ENCODE assay signal across 15 mouse cellular contexts in genomic region chr1:172318424-172319035, GRCm38 (mm10). TPM values are rescaled to one million over a fixed set of nuclear protein-coding genes. Genes with fewer than 3 reads are reported as not detected.
A peak's percentile ranks its signal among the peaks of the same experiment; 100 is the strongest.
DNase-seq lines count a peak whose midpoint lies in the region; ATAC-seq lines count a peak whose summit lies in the region.
"Had no signal": no experiment of that assay in that cellular context is flagged by ENCODE, and none has a peak within 500 bp of the region (broad histone marks: within the 10 kb centered on the region; RNA-seq: fewer than 3 reads in every experiment).

No protein-coding gene starts in this region.

- WGBS in liver, embryonic 12.5 days (ENCODE audit: insufficient replicate concordance), result 80% methylated on average over 19 of the region's 19 CpGs
- 87% methylated on average over 19 of the region's 19 CpGs for WGBS in liver, embryonic 11.5 days
- WGBS in hindbrain, embryonic 13.5 days, result 67% methylated on average over 19 of the region's 19 CpGs

- DNase-seq in cerebellum, adult 18-20 months, result peak; percentile 37 to 60
- DNase-seq in liver, embryonic 11.5 days (ENCODE audit: low spot score), result no peak
- peak; percentile 62 for DNase-seq in brain, adult 2 months (ENCODE audit: low read depth, low spot score)
- no peak for DNase-seq in heart, postnatal 10 days
- DNase-seq: kidney, adult 18-20 months; layer of hippocampus, adult 9-11 months; lung, postnatal 14 days; thymus, adult 18-20 months had no signal

- no peak overlapping the region for H3K4me3 ChIP-seq in liver, embryonic 12.5 days
- H3K4me3 ChIP-seq in liver, embryonic 11.5 days (ENCODE audit: low read depth, low read length), result no peak overlapping the region
- no peak overlapping the region for H3K4me3 ChIP-seq in hindbrain, embryonic 13.5 days
- H3K4me3 ChIP-seq: embryonic facial prominence, embryonic 13.5 days; heart, embryonic 15.5 days had no signal

- H3K27me3 ChIP-seq in liver, embryonic 12.5 days (replicated peaks), result peaks cover 18% of the 10 kb centered on the region
- H3K27me3 ChIP-seq in liver, embryonic 11.5 days (replicated peaks; ENCODE audit: control insufficient read depth, insufficient read depth, low read length), result peaks cover 6% of the 10 kb centered on the region
- no peaks in the 10 kb centered on the region for H3K27me3 ChIP-seq in hindbrain, embryonic 13.5 days

- no peaks in the 10 kb centered on the region for H3K9me3 ChIP-seq in liver, embryonic 12.5 days (replicated peaks)
- no peaks in the 10 kb centered on the region for H3K9me3 ChIP-seq in liver, embryonic 11.5 days (ENCODE audit: control insufficient read depth, low read length)
- no peaks in the 10 kb centered on the region for H3K9me3 ChIP-seq in hindbrain, embryonic 13.5 days
- H3K9me3 ChIP-seq: embryonic facial prominence, embryonic 13.5 days; heart, embryonic 15.5 days had no signal

- no peak overlapping the region for H3K9ac ChIP-seq in liver, embryonic 12.5 days
- H3K9ac ChIP-seq in liver, embryonic 11.5 days (ENCODE audit: low read depth, low read length), result no peak overlapping the region
- peak overlapping the region; percentile 4; the same call in 1 of the 2 replicates for H3K9ac ChIP-seq in hindbrain, embryonic 13.5 days
- H3K9ac ChIP-seq: heart, embryonic 15.5 days had no signal

- H3K36me3 ChIP-seq in liver, embryonic 12.5 days, result peaks cover 40% of the 10 kb centered on the region
- H3K36me3 ChIP-seq in liver, embryonic 11.5 days (ENCODE audit: control insufficient read depth, insufficient read depth, low read length), result peaks cover 5% of the 10 kb centered on the region; the same call in 1 of the 2 replicates
- H3K36me3 ChIP-seq in hindbrain, embryonic 13.5 days, result peaks cover 22% of the 10 kb centered on the region; the same call in 1 of the 2 replicates
- H3K36me3 ChIP-seq: heart, embryonic 15.5 days had no signal

- peaks cover 4% of the 10 kb centered on the region; the same call in 1 of the 2 replicates for H3K4me1 ChIP-seq in liver, embryonic 12.5 days
- H3K4me1 ChIP-seq in liver, embryonic 11.5 days (replicated peaks; ENCODE audit: control insufficient read depth, insufficient read depth, low read length), result 0 out of 2 replicates have a peak, but pooled peaks cover 3% of the 10 kb centered on the region
- H3K4me1 ChIP-seq in hindbrain, embryonic 13.5 days (replicated peaks), result peaks cover 79% of the 10 kb centered on the region
- H3K4me1 ChIP-seq: heart, embryonic 15.5 days had no signal

- no peak overlapping the region for H3K27ac ChIP-seq in liver, embryonic 12.5 days
- H3K27ac ChIP-seq in liver, embryonic 11.5 days (ENCODE audit: low read depth, low read length), result no peak overlapping the region
- peak overlapping the region; percentile 74 for H3K27ac ChIP-seq in hindbrain, embryonic 13.5 days
- H3K27ac ChIP-seq: embryonic facial prominence, embryonic 13.5 days; heart, embryonic 15.5 days had no signal

- intact Hi-C loops in heart, postnatal 10 days (cut with DNase I), result no loop called here

- H3K4me2 ChIP-seq in liver, embryonic 12.5 days, result no peak overlapping the region
- no peak overlapping the region for H3K4me2 ChIP-seq in liver, embryonic 11.5 days
- no peak overlapping the region for H3K4me2 ChIP-seq in hindbrain, embryonic 13.5 days
- H3K4me2 ChIP-seq: embryonic facial prominence, embryonic 13.5 days; heart, embryonic 15.5 days had no signal

- no peak for ATAC-seq in cerebellum, adult (ENCODE audit: insufficient number of reproducible peaks, low FRiP score, low TSS enrichment)
- 0 out of 2 replicates have a peak, but pooled peaks have one; percentile 4 for ATAC-seq in liver, embryonic 12.5 days
- ATAC-seq in liver, embryonic 11.5 days (replicated peaks; ENCODE audit: low FRiP score), result no peak
- ATAC-seq in hindbrain, embryonic 13.5 days (ENCODE audit: low FRiP score), result no peak
- ATAC-seq in granulocyte monocyte progenitor cell, adult 5-6 weeks (replicated peaks; ENCODE audit: poor library complexity, severe bottlenecking), result no peak

RNA-seq across cellular contexts. Expression of gene Kcnj9, which starts 10.6 kb away (rescaled TPM):
- polyA plus RNA-seq in liver, embryonic 12.5 days (2016; fragmentation: Nextera tagmentation; extraction: Ambion mirVana), result not detected in 2 replicates
- 0.39 and 0.51 TPM in 2 replicates for polyA plus RNA-seq in liver, embryonic 11.5 days (2014; fragmentation: Nextera tagmentation; extraction: Ambion mirVana)
- polyA plus RNA-seq in hindbrain, embryonic 13.5 days (2015; fragmentation: Nextera tagmentation; extraction: Ambion mirVana), result 2.2 and 2.5 TPM in 2 replicates
- total RNA-seq in granulocyte monocyte progenitor cell, adult 5-6 weeks (2014; fragmentation: Nextera tagmentation), result not detected in 2 replicates
- total RNA-seq in granulocyte monocyte progenitor cell, adult 5-6 weeks (2017), result not detected in 2 replicates
- total RNA-seq in heart, postnatal 10 days (2021), result not detected
- total RNA-seq: MEL had no signal
- polyA plus RNA-seq: embryonic facial prominence, embryonic 13.5 days; heart, embryonic 15.5 days had no signal

RNA-seq across cellular contexts. Expression of gene Atp1a2, which starts 20.7 kb away (rescaled TPM):
- polyA plus RNA-seq in liver, embryonic 12.5 days (2016; fragmentation: Nextera tagmentation; extraction: Ambion mirVana), result 0.24 and 0.36 TPM in 2 replicates
- 0.16 and 0.22 TPM in 2 replicates for polyA plus RNA-seq in liver, embryonic 11.5 days (2014; fragmentation: Nextera tagmentation; extraction: Ambion mirVana)
- polyA plus RNA-seq in hindbrain, embryonic 13.5 days (2015; fragmentation: Nextera tagmentation; extraction: Ambion mirVana), result 41.5 and 42.3 TPM in 2 replicates
- not detected in 2 replicates for total RNA-seq in granulocyte monocyte progenitor cell, adult 5-6 weeks (2014; fragmentation: Nextera tagmentation)
- not detected in 2 replicates for total RNA-seq in granulocyte monocyte progenitor cell, adult 5-6 weeks (2017)
- 100 to 1,000 TPM; 228 to 235 TPM for total RNA-seq in heart, postnatal 10 days (2021)
- total RNA-seq: MEL had no signal

RNA-seq across cellular contexts. Expression of gene Kcnj10, which starts 22.5 kb away (rescaled TPM):
- 0.02 and 0.07 TPM in 2 replicates for polyA plus RNA-seq in liver, embryonic 12.5 days (2016; fragmentation: Nextera tagmentation; extraction: Ambion mirVana)
- 0.10 TPM in 1 of 2 replicates, not detected in the other for polyA plus RNA-seq in liver, embryonic 11.5 days (2014; fragmentation: Nextera tagmentation; extraction: Ambion mirVana)
- 1.6 and 1.7 TPM in 2 replicates for polyA plus RNA-seq in hindbrain, embryonic 13.5 days (2015; fragmentation: Nextera tagmentation; extraction: Ambion mirVana)
- total RNA-seq in granulocyte monocyte progenitor cell, adult 5-6 weeks (2014; fragmentation: Nextera tagmentation), result 0.32 TPM in 1 of 2 replicates, not detected in the other
- total RNA-seq in granulocyte monocyte progenitor cell, adult 5-6 weeks (2017), result 0.46 TPM in 1 of 2 replicates, not detected in the other
- under 1 TPM; 0.05 to 0.19 TPM for total RNA-seq in heart, postnatal 10 days (2021)

RNA-seq across cellular contexts. Expression of gene Igsf8, which starts 57.1 kb away (rescaled TPM):
- polyA plus RNA-seq in liver, embryonic 12.5 days (2016; fragmentation: Nextera tagmentation; extraction: Ambion mirVana), result 19.0 and 20.5 TPM in 2 replicates
- 32.9 and 33.9 TPM in 2 replicates for polyA plus RNA-seq in liver, embryonic 11.5 days (2014; fragmentation: Nextera tagmentation; extraction: Ambion mirVana)
- polyA plus RNA-seq in hindbrain, embryonic 13.5 days (2015; fragmentation: Nextera tagmentation; extraction: Ambion mirVana), result 104 and 112 TPM in 2 replicates
- total RNA-seq in granulocyte monocyte progenitor cell, adult 5-6 weeks (2014; fragmentation: Nextera tagmentation), result 53.7 and 58.4 TPM in 2 replicates
- total RNA-seq in granulocyte monocyte progenitor cell, adult 5-6 weeks (2017), result 24.8 and 25.0 TPM in 2 replicates
- 10 to 100 TPM; 13.6 to 17.1 TPM for total RNA-seq in heart, postnatal 10 days (2021)

RNA-seq across cellular contexts. Expression of gene Pigm, which starts 57.8 kb away (rescaled TPM):
- 4.3 TPM in 2 replicates for polyA plus RNA-seq in liver, embryonic 12.5 days (2016; fragmentation: Nextera tagmentation; extraction: Ambion mirVana)
- 7.7 and 7.8 TPM in 2 replicates for polyA plus RNA-seq in liver, embryonic 11.5 days (2014; fragmentation: Nextera tagmentation; extraction: Ambion mirVana)
- polyA plus RNA-seq in hindbrain, embryonic 13.5 days (2015; fragmentation: Nextera tagmentation; extraction: Ambion mirVana), result 4.7 and 4.9 TPM in 2 replicates
- 10.2 and 16.0 TPM in 2 replicates for total RNA-seq in granulocyte monocyte progenitor cell, adult 5-6 weeks (2014; fragmentation: Nextera tagmentation)
- total RNA-seq in granulocyte monocyte progenitor cell, adult 5-6 weeks (2017), result 13.8 and 16.2 TPM in 2 replicates
- 1 to 10 TPM; 9.1 TPM for total RNA-seq in heart, postnatal 10 days (2021)

Comparison
In these comparisons a context has a peak if more than half of its experiments do, and no peak if none do; other contexts are left out.
1. DNase-seq: peak in cerebellum, adult 18-20 months (2 of 2) and brain, adult 2 months (single experiment); none in liver, embryonic 11.5 days (single experiment) and heart, postnatal 10 days (0 of 2).
2. RNA of gene Atp1a2, which starts 20.7 kb away (polyA plus RNA-seq): 41.5 to 42.3 TPM in hindbrain, embryonic 13.5 days; 0.24 to 0.36 TPM in liver, embryonic 12.5 days and 0.16 to 0.22 TPM in liver, embryonic 11.5 days; every median in the first group is over 10 times any median in the second.